Mouse (Mus musculus) CD4-positive naive resting alpha-beta T cell, adult 57 days (primary cell): Measurements from ENCODE around the gene Gm11437. TPM values are rescaled to one million over a fixed set of nuclear protein-coding genes. Genes with fewer than 3 reads are reported as not detected.

Experiments
- total RNA-seq: library from RNA; stranded (reverse); gene quantifications from one replicate; pipeline ENCODE4 v1.2.4, GENCODE M21; 2023

Gm11437 gene
- total RNA-seq: not detected

DNA sequence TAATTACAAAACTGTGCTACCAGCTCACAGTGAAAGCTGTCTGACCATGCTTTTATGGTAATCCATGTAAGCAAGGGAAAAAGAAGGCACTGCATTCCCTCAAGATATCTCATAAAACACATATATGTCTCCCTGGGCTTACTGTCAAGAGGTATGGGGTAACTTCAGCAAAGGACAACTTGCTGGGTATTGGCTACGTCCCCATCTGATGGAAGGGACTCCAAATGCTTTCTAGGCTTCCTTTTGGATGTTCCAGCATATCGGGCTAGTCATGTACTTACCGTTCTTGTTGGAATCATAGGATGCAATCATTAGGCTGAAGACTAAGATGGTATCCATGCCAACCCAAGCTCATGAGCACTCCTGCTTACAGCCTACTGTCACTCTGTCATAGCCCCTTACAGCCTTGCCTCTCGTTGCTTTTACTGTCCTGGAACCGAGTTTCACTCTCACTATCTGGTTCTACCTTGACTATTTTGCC lies at the start of gene Gm11437:
TSS of gene Gm11437 (minus strand) at position 431 of the 481 bp plus-strand sequence.

DNA sequence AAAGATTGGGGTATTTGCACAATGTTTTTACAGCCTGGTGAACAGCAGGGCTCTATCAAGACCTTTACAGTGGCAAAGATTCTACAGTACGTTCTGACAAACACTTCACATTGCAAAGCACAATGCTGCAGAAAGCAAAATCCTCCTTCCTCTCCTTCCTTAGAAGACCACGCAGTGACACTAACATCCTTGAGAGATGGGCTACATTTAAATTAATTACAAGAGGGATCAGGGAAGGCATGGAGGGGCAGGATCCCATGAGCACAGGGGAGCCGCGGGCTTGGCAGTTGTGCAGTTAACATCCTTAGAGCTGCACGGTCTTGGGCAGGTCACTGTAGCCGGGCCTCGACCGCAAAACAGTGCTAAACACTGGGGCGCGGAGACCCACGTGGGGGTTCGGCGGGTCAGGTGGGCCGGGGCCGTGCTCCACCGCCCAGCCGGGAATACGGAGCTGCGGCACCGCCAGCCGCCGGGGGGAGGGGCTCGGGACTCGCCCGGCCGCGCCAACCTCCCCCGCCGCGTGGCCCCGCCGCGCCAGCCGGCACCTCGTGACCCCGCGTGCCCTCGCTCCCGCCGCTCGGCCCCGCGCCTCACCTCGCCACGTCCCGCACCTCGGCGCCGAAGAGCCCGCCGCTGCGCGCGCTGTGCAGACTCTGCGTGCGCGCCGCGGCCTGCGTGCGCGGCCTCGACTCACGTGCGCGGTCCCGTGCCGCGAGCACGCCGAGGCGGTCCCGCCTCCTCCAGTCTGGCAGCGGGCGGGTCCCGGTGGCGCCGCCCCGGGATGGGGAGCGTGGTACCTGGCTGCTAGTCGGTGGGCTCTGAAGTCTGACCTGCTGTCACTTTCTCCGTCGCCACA lies 38.1 kb downstream of the Gm11437 start, which contains the start of the genes Tada2a and Acaca:
TSS of gene Tada2a (minus strand) at position 658 of the 856 bp plus-strand sequence.
TSS of gene Acaca (plus strand) at position 730 of the 856 bp plus-strand sequence.

Other genes with a start within 250 kb of the Gm11437 start
- 34.6 TPM for gene Ddx52, start 225.4 kb downstream of the Gm11437 start, total RNA-seq
- 78.5 TPM for gene Synrg, start 203.0 kb downstream of the Gm11437 start, total RNA-seq
- not detected for gene Dusp14, start 98.2 kb downstream of the Gm11437 start, total RNA-seq
- gene Tada2a, start 37.9 kb downstream of the Gm11437 start, total RNA-seq: 9.0 TPM
- gene Acaca, start 37.8 kb downstream of the Gm11437 start, total RNA-seq: 37.6 TPM